Mouse (Mus musculus): ENCODE data around the gene Ctnnd1. TPM values are rescaled to one million over a fixed set of nuclear protein-coding genes. Genes with fewer than 3 reads are reported as not detected.

Gene Ctnnd1
- polyA plus RNA-seq, 1 experiment: 13.2 TPM

- no peak for TF ChIP-seq GATA1 (IDR thresholded peaks at IDR 0.05; ENCODE audit: low read length)
These were observed 8.2 kb upstream of the Ctnnd1 start, which contains the start of gene Btbd18 for GRCm38 (mm10) chr2:84658806-84659205. Btbd18 (plus strand) TSS chr2:84659079.

DNA sequence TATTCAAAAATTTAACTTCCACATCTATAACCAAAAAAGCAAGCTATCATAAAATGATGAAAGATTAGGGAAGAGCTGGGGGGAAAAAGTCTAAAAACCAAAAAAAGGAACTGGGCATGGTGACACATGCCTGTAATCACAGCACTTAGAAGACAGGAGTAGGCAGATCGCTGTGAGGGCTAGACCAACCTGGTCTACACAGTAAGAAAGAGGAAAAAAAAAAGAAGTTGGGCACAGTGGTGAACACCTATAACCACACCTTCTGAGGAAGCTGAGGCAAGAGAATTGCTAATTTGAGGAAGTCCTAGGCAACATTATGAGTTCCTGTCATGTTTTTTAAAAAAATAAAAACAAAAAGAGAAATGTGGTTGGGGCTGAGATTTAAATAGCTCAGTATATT is 5.3 kb upstream of the Ctnnd1 start:
- TF ChIP-seq GATA1 (IDR thresholded peaks at IDR 0.05; ENCODE audit: low read length): no peak

DNA sequence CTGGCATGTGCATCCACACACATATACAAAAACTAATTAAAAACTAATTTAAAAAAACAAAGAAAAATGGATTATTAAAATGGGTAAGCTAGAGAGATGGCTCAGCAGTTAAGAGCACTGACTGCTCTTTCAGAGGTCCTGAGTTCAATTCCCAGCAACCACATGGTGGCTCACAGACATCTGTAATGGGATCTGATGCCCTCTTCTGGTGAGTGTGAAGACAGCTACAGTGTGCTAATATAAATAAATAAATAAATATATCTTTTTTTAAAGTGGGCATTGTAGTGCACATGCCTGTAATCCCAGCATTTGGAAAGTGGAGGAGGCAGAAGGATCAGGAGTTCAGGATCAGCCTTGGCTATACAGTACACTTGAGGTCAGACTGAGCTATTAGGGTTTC is 2.8 kb upstream of the Ctnnd1 start:
- no peak for TF ChIP-seq GATA1 (IDR thresholded peaks at IDR 0.05; ENCODE audit: low read length)

DNA sequence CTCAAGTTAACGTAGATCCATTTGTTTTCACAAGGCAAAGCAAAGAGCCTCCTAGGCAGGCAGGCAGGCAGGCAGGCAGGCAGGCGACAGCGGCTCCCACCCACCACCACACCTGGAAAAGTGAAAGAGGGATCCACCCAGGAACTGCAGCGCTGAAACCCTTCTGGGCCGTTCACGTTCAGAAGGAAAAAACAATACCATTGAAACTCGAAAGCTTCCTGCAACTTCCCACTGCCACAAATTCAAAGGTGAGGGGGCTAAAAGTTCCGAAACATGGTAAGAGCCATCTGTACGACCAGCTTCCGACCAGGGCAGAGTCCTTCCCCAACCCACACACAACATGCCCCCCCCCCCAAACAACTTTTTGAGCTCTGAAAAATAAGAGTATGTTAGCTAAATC is 891 bp downstream of the Ctnnd1 start:
- TF ChIP-seq GATA1 (IDR thresholded peaks at IDR 0.05; ENCODE audit: low read length): no peak

DNA sequence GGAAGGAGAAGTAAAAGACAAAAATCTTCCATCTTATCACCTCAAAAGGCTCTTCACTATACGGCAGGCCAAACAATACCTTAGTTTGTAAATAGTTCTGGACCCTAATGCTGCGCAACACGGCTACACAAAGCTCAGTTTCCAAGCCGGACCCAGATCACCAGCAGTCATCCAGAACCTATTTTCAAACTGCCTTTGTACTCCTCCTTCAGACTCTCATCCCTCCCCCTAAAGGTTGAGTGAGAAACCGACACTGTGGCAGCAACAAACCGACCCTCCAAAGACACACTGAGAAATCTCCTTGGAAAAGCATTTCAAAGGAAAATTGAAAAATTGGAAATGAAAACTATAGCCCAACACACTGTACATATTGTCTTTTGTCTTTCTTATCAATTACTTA is 2.2 kb downstream of the Ctnnd1 start:
- TF ChIP-seq GATA1 (IDR thresholded peaks at IDR 0.05; ENCODE audit: low read length): no peak

- no peak for TF ChIP-seq GATA1 (IDR thresholded peaks at IDR 0.05; ENCODE audit: low read length)
These were observed 3.5 kb downstream of the Ctnnd1 start for GRCm38 (mm10) chr2:84647051-84647568.

DNA sequence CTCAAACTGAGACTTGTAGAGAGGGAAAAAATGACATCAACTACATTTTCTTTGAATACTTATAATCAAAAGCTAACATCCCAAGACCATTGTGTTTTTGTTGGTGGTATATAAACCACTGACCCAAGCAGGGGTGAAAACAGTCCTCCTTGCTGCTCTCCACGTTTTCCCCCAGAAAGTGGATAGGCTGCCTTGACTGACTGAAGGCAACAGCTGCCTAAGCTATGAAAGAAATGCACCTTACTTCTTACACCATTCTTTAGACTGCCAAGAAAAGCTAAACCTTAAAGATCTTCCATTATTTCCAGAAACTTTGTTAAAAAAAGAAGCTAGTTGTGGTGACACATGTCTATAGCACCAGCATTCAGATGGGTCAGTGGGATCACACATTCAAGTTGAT is 4.4 kb downstream of the Ctnnd1 start:
- TF ChIP-seq GATA1 (IDR thresholded peaks at IDR 0.05; ENCODE audit: low read length): no peak

- TF ChIP-seq GATA1 (IDR thresholded peaks at IDR 0.05; ENCODE audit: low read length): no peak
These were observed 9.7 kb downstream of the Ctnnd1 start for GRCm38 (mm10) chr2:84640833-84641232.

DNA sequence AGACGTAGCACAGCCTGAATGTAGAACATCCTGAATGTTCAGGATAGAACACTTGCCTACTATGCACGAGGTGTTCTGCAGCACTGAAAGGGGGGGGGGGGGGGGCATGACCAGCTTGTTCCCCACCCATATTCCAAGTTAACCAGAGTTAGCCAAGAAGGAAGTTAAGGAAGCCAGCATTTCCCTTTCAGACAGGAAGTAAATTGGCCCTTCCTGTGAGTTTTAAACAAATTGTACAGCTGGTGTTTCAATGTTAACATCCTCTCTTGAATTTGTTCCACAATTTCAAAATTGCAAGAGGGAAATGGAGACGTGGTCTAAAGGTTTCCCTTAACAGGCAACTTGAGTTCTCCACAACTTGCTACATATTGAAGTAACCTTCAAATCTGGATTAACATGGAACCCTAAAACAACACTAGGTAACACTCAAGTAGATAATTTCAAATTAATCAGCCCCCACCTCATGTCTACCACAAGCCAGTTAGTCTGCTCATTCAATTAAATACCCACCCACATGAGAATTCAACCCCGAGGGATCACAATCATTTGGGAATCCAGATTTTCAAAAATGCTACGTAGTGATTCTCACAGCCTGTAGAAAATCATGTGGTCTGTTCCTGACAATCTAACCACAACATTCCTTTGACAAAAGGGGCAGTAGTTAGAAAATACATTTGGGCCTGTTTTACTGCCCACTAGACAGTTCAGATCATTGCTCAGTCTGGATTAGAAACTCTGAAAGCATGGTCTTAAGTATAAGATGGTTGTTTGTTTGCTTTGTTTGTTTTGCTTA is 11.9 kb downstream of the Ctnnd1 start:
- TF ChIP-seq GATA1 (IDR thresholded peaks at IDR 0.05; ENCODE audit: low read length): no peak

GRCm38 (mm10) chr2:84637452-84638165 is 13.0 kb downstream of the Ctnnd1 start:
- no peak for TF ChIP-seq GATA1 (IDR thresholded peaks at IDR 0.05; ENCODE audit: low read length)

- no peak for TF ChIP-seq GATA1 (IDR thresholded peaks at IDR 0.05; ENCODE audit: low read length)
These were observed 14.3 kb downstream of the Ctnnd1 start for GRCm38 (mm10) chr2:84636231-84636741.

DNA sequence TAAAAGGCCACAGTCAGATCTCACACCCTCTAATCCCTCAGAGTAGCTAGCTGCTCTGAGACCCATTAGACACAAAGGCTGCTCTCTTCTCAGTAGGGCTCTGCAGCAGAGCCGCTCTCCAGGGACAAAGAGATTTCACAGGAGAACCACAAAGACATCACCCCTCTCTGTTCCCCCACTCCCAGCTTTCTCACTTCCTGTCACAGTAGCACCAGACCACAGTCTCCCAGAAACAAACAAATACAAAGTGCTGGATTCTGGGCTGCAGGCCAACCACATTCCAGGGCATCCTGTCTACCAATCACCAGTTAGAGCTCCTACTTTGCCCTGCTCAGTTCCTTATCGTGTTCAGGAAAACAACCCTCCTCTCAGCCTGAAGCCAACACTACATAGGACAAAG is 15.0 kb downstream of the Ctnnd1 start:
- TF ChIP-seq GATA1 (IDR thresholded peaks at IDR 0.05; ENCODE audit: low read length): no peak

- TF ChIP-seq GATA1 (IDR thresholded peaks at IDR 0.05; ENCODE audit: low read length): no peak
These were observed 15.6 kb downstream of the Ctnnd1 start for GRCm38 (mm10) chr2:84634934-84635482.

- no peak for TF ChIP-seq GATA1 (IDR thresholded peaks at IDR 0.05; ENCODE audit: low read length)
These were observed 16.6 kb downstream of the Ctnnd1 start for GRCm38 (mm10) chr2:84634006-84634405.

DNA sequence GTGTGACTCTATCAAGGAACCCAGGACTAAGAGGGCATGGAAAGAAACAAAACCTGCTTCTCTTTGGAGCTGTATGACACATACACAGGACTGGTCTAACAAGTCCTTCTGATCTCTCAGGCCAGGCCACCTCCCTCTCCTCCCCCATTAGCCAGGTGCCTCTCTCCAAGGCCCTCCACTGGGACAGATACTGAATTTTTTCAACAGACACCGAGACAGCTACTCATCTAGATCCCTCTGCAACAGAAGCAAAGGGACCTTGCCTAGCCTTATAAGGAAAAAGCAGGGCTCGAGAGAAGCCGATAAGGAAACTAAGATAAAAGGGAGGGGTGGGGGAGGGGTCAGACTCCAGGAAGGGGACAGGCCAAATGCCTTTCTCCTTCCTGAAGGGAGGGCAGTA is 17.6 kb downstream of the Ctnnd1 start:
- no peak for TF ChIP-seq GATA1 (IDR thresholded peaks at IDR 0.05; ENCODE audit: low read length)

GRCm38 (mm10) chr2:84632001-84632400 is 18.6 kb downstream of the Ctnnd1 start:
- no peak for TF ChIP-seq GATA1 (IDR thresholded peaks at IDR 0.05; ENCODE audit: low read length)
